Mouse (Mus musculus): ENCODE results near the gene Psma6.
A peak's percentile ranks its signal among the peaks of the same experiment; 100 is the strongest.

Gene Psma6

DNA sequence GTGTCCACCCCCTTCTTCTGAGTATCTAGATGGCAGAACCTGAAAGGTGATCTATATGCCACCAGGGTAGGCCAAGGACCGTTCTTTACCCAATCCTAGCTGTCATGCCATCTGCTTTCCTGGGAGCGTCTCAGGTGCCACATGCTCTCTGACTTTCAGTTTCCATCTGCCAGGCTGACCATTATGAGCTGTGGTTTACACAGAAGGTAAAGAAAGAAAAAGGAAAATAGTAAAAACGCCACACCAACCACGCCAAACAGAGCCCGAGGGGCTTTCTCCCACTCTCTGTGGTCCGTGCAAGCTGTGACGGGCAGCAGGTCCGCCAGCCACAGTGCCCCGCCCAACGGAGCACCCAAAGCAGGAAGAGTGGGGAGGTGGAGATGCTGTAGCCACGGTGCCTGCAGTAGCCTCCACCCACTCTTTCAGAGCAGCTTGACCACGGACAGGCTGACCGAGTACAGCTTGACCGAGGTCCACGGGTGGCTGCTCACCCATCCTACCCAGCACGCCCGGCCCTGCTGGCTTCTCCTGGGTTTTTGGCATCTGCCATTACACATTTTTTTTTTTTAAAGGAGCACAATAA lies 81.5 kb downstream of the Psma6 start:
- no peak for DNase-seq

DNA sequence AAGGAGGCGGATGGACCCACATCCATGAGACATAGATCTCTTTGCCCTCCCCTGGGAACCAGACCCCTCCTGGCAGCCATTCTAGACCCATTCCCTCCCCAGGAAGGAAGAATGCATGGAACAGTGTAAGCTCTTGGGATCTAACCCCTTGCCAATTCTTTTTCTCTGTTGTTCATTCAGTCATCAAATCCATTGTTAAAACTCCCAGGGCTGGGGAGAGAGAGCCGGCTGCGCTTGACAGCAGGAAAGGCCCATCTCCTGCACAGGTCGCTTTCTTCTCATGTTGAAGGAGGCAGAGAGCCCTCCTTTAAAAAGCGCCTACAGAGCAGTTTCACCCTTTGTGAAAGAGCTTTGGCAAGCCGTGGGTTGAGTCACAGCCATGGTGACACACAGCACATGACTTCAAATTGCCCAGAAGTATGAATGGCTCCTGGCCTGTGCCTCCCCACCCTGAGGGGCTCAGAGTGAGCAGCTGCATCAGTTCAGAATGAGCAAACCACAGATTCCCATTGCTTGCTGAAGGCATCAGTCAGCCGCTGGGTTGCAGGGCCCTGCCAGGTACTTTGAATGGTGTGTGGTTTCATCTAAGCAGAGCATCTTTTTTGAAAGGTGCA lies 82.2 kb downstream of the Psma6 start:
- peak; percentile 11 for DNase-seq

DNA sequence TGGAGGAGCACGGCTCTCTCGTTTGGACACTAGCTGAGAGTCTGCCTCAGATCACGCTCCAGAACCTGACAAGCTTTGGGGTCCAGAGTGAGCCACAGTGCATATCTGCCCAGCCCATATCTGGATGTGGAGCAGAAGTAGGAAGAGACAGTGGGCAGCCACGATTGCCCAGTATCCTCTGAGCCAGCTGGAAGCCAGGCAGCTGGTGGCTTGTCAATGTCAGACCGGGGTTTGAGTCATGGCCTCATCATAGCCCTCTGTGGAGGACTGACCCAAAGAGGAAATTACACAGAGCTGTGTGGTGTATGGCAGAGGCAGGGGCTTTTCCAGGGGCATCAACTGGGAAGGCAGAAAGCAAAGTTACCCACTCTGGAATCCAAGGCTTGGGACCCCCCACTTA lies 82.8 kb downstream of the Psma6 start:
- no peak for DNase-seq

DNA sequence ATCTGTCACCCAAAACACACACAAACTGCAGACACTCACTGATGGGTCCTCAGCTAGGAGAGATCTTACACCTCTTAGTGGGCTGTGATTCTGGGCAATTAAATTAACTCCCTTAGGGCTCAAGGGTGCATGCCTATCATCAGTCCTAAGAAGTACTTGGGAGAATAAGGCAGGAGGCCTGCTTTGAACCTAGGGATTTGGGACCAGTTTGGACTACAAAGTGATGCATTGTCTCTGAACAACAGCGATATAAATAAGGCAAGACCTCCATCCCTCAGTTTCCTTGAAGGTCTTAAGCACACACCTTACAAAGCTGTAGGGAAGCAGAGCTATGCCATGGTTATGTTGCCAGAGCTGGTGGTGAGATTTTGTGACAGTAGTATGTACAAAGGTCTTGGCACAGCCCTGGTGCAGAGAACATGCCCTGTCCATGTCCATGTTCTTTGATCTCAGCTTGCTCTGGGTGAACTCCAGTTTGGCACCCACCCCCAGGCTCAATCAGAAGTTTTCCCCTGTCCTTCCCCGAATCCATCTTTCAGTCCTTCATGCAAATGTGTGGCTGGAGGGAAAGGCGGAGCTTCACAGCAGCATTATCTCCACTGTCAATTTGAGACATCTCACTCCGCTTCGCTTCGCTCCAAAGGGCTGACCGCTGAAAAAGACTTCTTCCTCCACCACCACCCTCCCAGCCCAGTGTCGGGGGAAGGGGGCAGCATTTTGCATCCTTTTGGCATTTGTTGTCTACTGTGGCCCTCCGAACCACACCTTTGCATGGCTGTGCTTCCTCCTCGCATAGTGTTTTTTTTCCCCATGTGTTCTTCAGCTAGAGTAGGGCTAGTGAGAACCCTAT lies 83.5 kb downstream of the Psma6 start:
- DNase-seq: no peak

All from right cerebral cortex, postnatal 4 days (tissue).